Mouse (Mus musculus): ENCODE results near the gene Rimbp2.

DNA sequence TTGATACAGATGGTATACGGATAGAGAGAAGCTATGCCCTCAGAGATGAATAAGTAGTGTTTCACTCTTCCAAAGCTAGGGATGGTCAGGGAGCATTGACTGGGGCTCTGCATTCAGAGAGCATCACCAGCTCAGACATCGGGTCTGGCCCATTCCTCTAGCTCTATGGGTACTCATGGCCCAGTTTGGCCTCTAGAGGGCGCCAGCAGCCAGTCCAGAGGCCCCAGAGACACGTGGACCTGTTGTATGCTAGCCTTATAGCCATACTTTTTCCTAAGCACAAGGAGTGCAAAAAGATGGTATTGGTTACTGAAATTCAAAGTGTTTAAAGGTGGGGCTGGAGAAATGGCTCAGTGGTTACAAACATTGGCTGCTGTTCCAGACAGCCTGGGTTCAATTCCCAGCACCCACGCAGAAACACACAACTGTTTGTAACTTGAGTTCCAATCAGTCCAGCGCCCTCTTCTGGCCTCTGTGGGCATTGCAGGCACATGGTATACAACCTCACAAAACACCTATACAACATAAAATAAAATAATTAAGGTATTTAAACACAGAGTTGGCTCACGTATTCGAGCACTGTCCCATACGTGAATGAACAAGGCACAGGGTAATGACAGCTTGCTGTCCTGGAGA is 144.6 kb downstream of the Rimbp2 start:
- TF ChIP-seq CTCF (IDR thresholded peaks at IDR 0.05; ENCODE audit: borderline replicate concordance, extremely low read depth, insufficient read depth, insufficient read length) (peak; percentile 54), POLR2A (IDR thresholded peaks at IDR 0.05; ENCODE audit: borderline replicate concordance, extremely low read depth, insufficient read depth, insufficient read length, poor library complexity, severe bottlenecking) (no peak)
